Mouse (Mus musculus): Measurements from ENCODE around the gene Krt33b.
A peak's percentile ranks its signal among the peaks of the same experiment; 100 is the strongest.

Gene Krt33b

GRCm38 (mm10) chr11:100029768-100030167 is at the start of gene Krt33b:
TSS of gene Krt33b (minus strand) at chr11:100029868.
- no peak for DNase-seq (ENCODE audit: extremely low read depth, insufficient read length, low spot score)

DNA sequence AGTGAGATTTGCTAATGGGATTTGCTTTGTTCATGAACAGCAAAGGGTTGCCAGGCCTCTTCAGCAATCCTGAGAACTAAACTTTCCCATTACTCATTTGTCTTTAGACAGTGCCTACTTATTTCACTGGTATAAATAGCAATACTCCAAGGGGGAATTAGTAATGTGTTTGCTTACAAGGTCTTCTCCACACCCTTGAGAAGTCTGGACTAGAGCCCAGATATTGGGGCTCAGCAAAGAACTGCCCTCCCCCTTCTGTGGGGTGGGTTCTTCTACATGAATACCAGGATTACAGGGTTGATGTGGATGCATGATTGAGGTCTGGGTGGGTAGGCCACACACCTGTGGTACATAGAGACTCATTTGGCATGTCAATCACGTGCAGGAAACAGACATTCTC is 44.2 kb upstream of the Krt33b start:
- DNase-seq (ENCODE audit: extremely low read depth, insufficient read length, low spot score): no peak

DNA sequence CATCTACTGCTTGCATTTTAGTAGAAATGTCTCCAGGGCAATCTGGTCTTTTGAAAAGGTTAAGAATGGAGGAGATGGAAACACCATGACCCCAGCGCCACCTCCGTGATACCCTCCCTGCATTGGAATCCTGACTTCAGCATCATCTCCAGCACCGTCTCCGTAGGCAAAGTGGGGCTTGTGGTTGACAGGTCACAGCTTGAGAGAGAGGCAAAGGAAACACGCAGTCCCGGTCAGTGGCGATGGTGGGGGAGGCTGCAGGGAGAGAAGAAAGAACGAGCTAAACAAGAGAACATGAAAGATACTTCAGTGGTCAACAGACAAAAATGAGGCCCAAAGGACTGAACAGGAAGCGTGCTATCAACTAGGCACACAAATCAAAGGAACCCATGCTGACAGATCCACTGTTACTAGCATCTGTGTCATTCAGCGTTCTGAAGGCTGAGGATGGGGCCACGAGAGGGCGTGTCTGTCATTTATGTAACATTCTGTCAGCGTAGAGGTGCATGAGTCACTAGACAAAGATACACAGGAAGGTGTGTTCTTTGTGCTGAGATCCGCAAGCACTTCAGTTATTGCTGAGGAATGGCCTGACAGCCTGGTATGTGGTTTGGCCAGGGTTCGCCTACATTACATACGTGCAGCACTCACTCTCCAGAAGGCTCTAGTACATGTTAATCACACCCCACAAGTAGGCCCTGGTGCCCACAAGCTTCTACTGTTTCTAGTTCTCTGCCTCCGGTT is 37.8 kb upstream of the Krt33b start:
- no peak for DNase-seq (ENCODE audit: extremely low read depth, insufficient read length, low spot score)

- no peak for DNase-seq (ENCODE audit: extremely low read depth, insufficient read length, low spot score)
Observed at GRCm38 (mm10) chr11:100066236-100067010, 36.8 kb upstream of the Krt33b start.

- no peak for DNase-seq (ENCODE audit: extremely low read depth, insufficient read length, low spot score)
Observed at GRCm38 (mm10) chr11:100058875-100059274, 29.2 kb upstream of the Krt33b start.

DNA sequence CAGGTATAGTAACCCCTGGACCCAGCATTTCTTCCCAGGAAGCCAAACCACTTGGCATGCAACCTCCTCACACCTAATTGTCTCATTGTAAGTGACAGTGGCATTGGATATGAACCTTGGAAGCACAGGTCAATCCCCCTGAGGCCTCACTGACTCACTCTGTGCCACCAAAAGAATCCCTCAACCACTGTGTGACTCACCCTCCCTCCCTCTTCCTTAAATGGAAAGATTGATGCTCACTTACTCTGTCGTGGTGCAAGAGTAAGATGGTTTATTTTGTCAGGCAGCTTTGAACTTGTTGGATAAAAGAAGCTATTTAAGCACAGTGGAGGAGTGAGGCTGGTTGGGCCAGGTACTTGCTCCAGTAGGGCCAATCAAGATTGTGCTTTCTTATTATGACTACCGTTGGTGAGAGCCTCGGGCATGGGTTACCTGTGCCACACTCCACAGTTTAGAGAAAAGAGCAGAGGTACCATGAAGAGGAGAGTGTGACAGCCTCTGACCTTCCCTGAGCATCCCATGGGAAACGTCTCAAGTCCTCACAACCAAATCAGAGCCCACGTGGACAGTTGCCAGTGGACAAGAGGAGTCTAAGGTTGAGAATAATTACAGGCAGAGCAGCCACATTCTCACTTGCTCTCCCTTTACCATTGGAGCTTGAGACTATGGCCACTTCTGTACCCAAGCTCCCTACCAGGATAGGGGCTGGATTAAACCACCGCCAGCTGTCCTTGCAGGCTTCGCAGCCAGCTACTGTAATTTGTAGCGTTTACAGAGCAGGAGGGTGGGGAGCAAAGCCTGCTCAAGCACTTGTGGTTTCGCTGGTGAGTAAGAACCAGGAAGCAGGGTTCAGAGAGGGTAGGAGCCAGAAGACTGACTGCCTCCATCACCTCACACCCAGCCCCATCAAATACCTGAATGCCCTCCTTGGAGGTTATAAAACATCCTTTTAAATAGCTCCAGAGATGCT is 26.3 kb upstream of the Krt33b start:
- DNase-seq (ENCODE audit: extremely low read depth, insufficient read length, low spot score): peak; percentile 79

- no peak for DNase-seq (ENCODE audit: extremely low read depth, insufficient read length, low spot score)
Observed at GRCm38 (mm10) chr11:100050451-100050850, 20.8 kb upstream of the Krt33b start, which contains the start of gene Krt31. TSS of gene Krt31 (minus strand) at chr11:100050551.

- DNase-seq (ENCODE audit: extremely low read depth, insufficient read length, low spot score): no peak
Observed at GRCm38 (mm10) chr11:100047193-100047592, 17.5 kb upstream of the Krt33b start.

- DNase-seq (ENCODE audit: extremely low read depth, insufficient read length, low spot score): peak; percentile 21
Observed at GRCm38 (mm10) chr11:100046303-100046866, 16.7 kb upstream of the Krt33b start.

DNA sequence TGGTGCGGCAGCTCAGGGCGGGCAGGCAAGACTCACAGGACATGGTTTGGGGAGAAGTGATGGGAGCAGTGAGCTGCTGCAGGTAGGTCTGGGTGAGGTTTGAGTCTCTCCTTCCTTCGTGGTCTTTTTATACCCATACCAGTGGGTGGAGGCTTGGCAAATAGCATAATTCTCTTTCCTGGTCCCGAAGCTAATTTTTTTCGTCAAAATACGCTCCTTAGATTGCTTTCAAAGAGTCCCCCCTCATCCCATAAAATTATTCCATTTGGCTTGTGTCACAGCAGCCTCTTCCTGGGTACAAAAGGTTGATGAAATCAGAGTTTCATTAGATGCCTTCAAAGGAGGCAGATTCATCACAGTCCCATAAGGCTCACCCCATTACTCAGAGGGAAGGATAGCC is 11.8 kb upstream of the Krt33b start, which contains the start of gene Krt34:
Krt34 (minus strand) TSS at position 101 of the 400 bp plus-strand sequence.
- DNase-seq (ENCODE audit: extremely low read depth, insufficient read length, low spot score): no peak

- no peak for DNase-seq (ENCODE audit: extremely low read depth, insufficient read length, low spot score)
Observed at GRCm38 (mm10) chr11:100021438-100021837, 8.2 kb downstream of the Krt33b start.

GRCm38 (mm10) chr11:100019466-100019865 is 10.2 kb downstream of the Krt33b start:
- DNase-seq (ENCODE audit: extremely low read depth, insufficient read length, low spot score): no peak

GRCm38 (mm10) chr11:100016112-100016511 is 13.6 kb downstream of the Krt33b start, which contains the start of gene Krt33a:
TSS of gene Krt33a (minus strand) at chr11:100016212.
- no peak for DNase-seq (ENCODE audit: extremely low read depth, insufficient read length, low spot score)

DNA sequence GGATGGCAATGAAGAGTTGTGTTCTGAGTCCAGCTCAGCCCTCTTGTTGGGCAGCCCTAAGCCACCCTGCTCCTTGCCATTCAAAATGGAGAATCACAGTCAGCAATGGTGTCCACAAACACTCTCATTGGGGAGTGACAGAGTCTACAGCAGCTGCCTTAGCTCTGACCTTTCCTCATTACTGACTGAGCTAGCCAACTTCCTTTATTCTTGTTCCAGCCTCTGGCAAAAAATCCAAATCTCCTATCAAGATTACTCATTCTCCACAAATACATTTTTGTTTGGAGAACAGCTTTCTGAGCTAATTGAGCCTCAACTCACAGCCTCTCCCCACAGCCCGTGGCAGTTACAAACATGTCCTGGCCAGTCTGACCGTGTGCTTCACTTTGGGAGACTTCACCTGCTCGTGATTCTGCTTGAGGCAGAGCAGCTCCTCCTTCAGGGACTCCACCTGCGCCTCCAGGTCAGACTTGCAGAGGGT is 15.9 kb downstream of the Krt33b start:
- DNase-seq (ENCODE audit: extremely low read depth, insufficient read length, low spot score): no peak

DNA sequence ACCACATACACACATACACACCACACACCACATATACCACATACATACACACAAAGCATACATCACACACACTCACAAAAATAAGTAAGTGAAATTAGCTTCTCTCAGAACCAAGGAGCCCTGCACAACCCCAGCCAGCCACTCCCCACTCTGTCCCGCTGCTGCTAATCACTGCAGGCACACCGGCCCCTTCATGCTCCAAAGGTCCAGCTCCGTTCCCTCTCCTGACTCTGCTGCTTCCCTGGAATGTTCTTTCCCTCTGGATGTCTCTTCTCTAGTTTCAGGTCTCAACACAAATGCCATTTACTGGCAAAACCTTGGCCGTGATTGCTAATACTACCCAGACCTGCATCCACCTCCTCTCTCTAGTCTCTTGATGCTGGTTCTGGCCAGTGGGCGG is 19.0 kb downstream of the Krt33b start:
- no peak for DNase-seq (ENCODE audit: extremely low read depth, insufficient read length, low spot score)

- no peak for DNase-seq (ENCODE audit: extremely low read depth, insufficient read length, low spot score)
Observed at GRCm38 (mm10) chr11:100008336-100008735, 21.3 kb downstream of the Krt33b start.

DNA sequence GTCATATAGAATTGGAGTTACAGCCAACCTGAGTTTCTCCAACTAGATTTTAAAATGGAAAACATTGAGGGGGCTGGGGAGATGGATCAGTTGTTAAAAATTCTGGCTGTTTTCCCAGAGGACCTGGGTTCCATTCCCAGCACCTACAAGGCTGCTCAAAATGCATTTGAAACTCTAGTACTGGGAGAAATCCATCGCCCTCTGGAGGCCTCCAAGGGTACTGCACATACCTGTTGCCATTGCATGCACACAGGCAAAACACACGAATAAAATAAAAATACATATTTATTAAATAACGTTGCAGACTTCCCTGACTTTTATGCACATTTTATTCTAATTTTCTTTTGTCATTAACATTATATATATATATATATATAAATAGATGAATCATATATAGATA is 23.0 kb downstream of the Krt33b start:
- DNase-seq (ENCODE audit: extremely low read depth, insufficient read length, low spot score): no peak

GRCm38 (mm10) chr11:100005905-100006304 is 23.8 kb downstream of the Krt33b start:
- no peak for DNase-seq (ENCODE audit: extremely low read depth, insufficient read length, low spot score)

GRCm38 (mm10) chr11:100004846-100005245 is 24.8 kb downstream of the Krt33b start:
- DNase-seq (ENCODE audit: extremely low read depth, insufficient read length, low spot score): no peak

DNA sequence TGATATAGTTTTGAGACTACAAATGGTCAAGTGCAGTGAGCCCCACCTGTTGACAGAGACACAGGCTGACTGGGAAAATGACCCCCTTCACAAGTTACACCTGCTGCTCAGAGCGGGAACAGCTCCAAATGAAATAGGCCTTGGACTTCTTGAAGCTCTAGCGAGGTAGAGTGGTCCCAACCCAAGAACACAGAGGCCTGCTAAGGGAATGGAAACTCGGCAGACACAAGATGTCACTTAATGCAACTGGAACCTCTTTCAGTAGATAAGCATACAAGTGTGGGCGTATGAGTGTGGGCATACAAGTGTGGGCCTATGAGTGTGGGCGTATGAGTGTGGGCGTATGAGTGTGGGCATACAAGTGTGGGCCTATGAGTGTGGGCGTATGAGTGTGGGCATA is 30.6 kb downstream of the Krt33b start:
- no peak for DNase-seq (ENCODE audit: extremely low read depth, insufficient read length, low spot score)
